Mouse (Mus musculus) lung, embryonic 16.5 days (tissue): ENCODE data around the gene Dsp. TPM values are rescaled to one million over a fixed set of nuclear protein-coding genes. Genes with fewer than 3 reads are reported as not detected.
A peak's percentile ranks its signal among the peaks of the same experiment; 100 is the strongest.

ENCODE experiments used
- ATAC-seq: fragments of 200-750 bp; cut with Nextera tagmentation; 2 replicates; pipeline ENCODE4 v1.8.0; 2017; ENCODE audit warnings: low read depth, mild to moderate bottlenecking, moderate library complexity
- H3K27ac ChIP-seq: fragments of 300-500 bp; sonication (generic); 2 replicates; pipeline ENCODE4 v1.5.1; 2014; ENCODE audit warnings: mild to moderate bottlenecking, control low read depth, low read length
- H3K27me3 ChIP-seq: fragments of 300-500 bp; sonication (generic); 2 replicates; pipeline ENCODE4 v1.6.1; 2014; ENCODE audit warnings: low read depth, low read length, mixed read lengths; ENCODE audit not compliant: control insufficient read depth, insufficient read depth
- H3K36me3 ChIP-seq: fragments of 300-500 bp; sonication (generic); 2 replicates; pipeline ENCODE4 v1.6.1; 2014; ENCODE audit warnings: low read length; ENCODE audit not compliant: control insufficient read depth, insufficient read depth
- H3K4me1 ChIP-seq: fragments of 300-500 bp; sonication (generic); replicated peaks from 2 replicates; pipeline ENCODE4 v1.6.1; 2014; ENCODE audit warnings: low read length, mixed read lengths; ENCODE audit not compliant: control insufficient read depth, insufficient read depth
- H3K4me2 ChIP-seq: fragments of 300-500 bp; sonication (generic); 2 replicates; pipeline ENCODE4 v1.6.1; 2014; ENCODE audit warnings: low read depth, low read length, control low read depth
- H3K4me3 ChIP-seq: fragments of 300-500 bp; sonication (generic); 2 replicates; pipeline ENCODE4 v1.5.1; 2014; ENCODE audit warnings: mild to moderate bottlenecking, low read length, control low read depth
- H3K9ac ChIP-seq: fragments of 300-500 bp; sonication (generic); 2 replicates; pipeline ENCODE4 v1.6.1; 2014; ENCODE audit warnings: low read length, control low read depth
- H3K9me3 ChIP-seq: fragments of 300-500 bp; sonication (generic); 2 replicates; pipeline ENCODE4 v1.6.1; 2016; ENCODE audit warnings: low read length; ENCODE audit not compliant: control insufficient read depth
- WGBS: fragments of 180-500 bp; shearing (Covaris S2); extraction: QIAGEN DNeasy Blood & Tissue Kit; methylation state at CpG from one replicate; pipeline ENCODE4 v1.1.7; 2014; 5-methylcytosine and 5-hydroxymethylcytosine counted together
- polyA plus RNA-seq: library from polyadenylated mRNA; unstranded; fragments of >200 nt; fragmentation: Nextera tagmentation; extraction: Ambion mirVana; gene quantifications from 2 replicates; pipeline ENCODE4 v1.2.1, GENCODE M21; 2015

Dsp gene
- 7.3 and 7.7 TPM in 2 replicates for polyA plus RNA-seq

GRCm38 (mm10) chr13:38151069-38151588 lies at the start of gene Dsp:
Dsp (plus strand) TSS chr13:38151294.
- Histone ChIP-seq H3K4me2 (peak within 1 kb of the TSS; percentile 92), H3K9me3 (no peaks in the 10 kb centered on the region), H3K27ac (peak within 1 kb of the TSS; percentile 92), H3K27me3 (peaks cover 18% of the 10 kb centered on the region), H3K9ac (peak within 1 kb of the TSS; percentile 77), H3K36me3 (no peaks in the 10 kb centered on the region), H3K4me1 (peaks cover 15% of the 10 kb centered on the region), H3K4me3 (peak within 1 kb of the TSS; percentile 60)
- peak; percentile 88 for ATAC-seq
- WGBS: under 1% methylated on average over 47 of the region's 58 CpGs

- no peak overlapping the region for H3K4me2 ChIP-seq
- no peaks in the 10 kb centered on the region for H3K36me3 ChIP-seq
- no peak overlapping the region for H3K27ac ChIP-seq
- no peaks in the 10 kb centered on the region for H3K4me1 ChIP-seq
- no peak for ATAC-seq
- 58% methylated on average over 4 of the region's 4 CpGs for WGBS
- no peaks in the 10 kb centered on the region for H3K9me3 ChIP-seq
- H3K4me3 ChIP-seq: no peak overlapping the region
- H3K27me3 ChIP-seq: no peaks in the 10 kb centered on the region
- H3K9ac ChIP-seq: no peak overlapping the region
Measured at GRCm38 (mm10) chr13:38103406-38103805, 47.7 kb upstream of the Dsp start.

- Histone ChIP-seq H3K9ac (no peak overlapping the region), H3K36me3 (no peaks in the 10 kb centered on the region), H3K9me3 (no peaks in the 10 kb centered on the region), H3K4me3 (no peak overlapping the region), H3K4me2 (no peak overlapping the region), H3K27ac (no peak overlapping the region), H3K4me1 (no peaks in the 10 kb centered on the region), H3K27me3 (no peaks in the 10 kb centered on the region)
- 89% methylated on average over 10 of the region's 10 CpGs for WGBS
- no peak for ATAC-seq
Measured at GRCm38 (mm10) chr13:38104501-38104900, 46.6 kb upstream of the Dsp start.

GRCm38 (mm10) chr13:38109081-38109480 lies 42.0 kb upstream of the Dsp start:
- no peak overlapping the region for H3K9ac ChIP-seq
- H3K27me3 ChIP-seq: no peaks in the 10 kb centered on the region
- ATAC-seq: no peak
- no peaks in the 10 kb centered on the region for H3K36me3 ChIP-seq
- H3K4me1 ChIP-seq: no peaks in the 10 kb centered on the region
- H3K4me3 ChIP-seq: no peak overlapping the region
- H3K4me2 ChIP-seq: no peak overlapping the region
- no peaks in the 10 kb centered on the region for H3K9me3 ChIP-seq
- H3K27ac ChIP-seq: no peak overlapping the region
- WGBS: 83% methylated on average over 9 of the region's 9 CpGs

- no peak overlapping the region for H3K4me3 ChIP-seq
- H3K27me3 ChIP-seq: no peaks in the 10 kb centered on the region
- H3K4me1 ChIP-seq: no peaks in the 10 kb centered on the region
- peak; percentile 23; the same call in 1 of the 2 replicates for ATAC-seq
- H3K4me2 ChIP-seq: no peak overlapping the region
- H3K27ac ChIP-seq: no peak overlapping the region
- H3K9ac ChIP-seq: no peak overlapping the region
- H3K36me3 ChIP-seq: no peaks in the 10 kb centered on the region
- H3K9me3 ChIP-seq: no peaks in the 10 kb centered on the region
- 46% methylated on average over 9 of the region's 9 CpGs for WGBS
Measured at GRCm38 (mm10) chr13:38122321-38122720, 28.8 kb upstream of the Dsp start.

- no peak overlapping the region for H3K4me2 ChIP-seq
- WGBS: 77% methylated on average over 4 of the region's 4 CpGs
- no peak overlapping the region for H3K27ac ChIP-seq
- no peak for ATAC-seq
- no peaks in the 10 kb centered on the region for H3K27me3 ChIP-seq
- H3K4me3 ChIP-seq: no peak overlapping the region
- no peaks in the 10 kb centered on the region for H3K36me3 ChIP-seq
- no peak overlapping the region for H3K9ac ChIP-seq
- no peaks in the 10 kb centered on the region for H3K9me3 ChIP-seq
- no peaks in the 10 kb centered on the region for H3K4me1 ChIP-seq
Measured at GRCm38 (mm10) chr13:38123666-38124065, 27.4 kb upstream of the Dsp start.

- Histone ChIP-seq H3K4me2 (no peak overlapping the region), H3K36me3 (no peaks in the 10 kb centered on the region), H3K4me3 (no peak overlapping the region), H3K27ac (no peak overlapping the region), H3K27me3 (no peaks in the 10 kb centered on the region), H3K9ac (no peak overlapping the region), H3K9me3 (no peaks in the 10 kb centered on the region), H3K4me1 (no peaks in the 10 kb centered on the region)
- WGBS: 77% methylated on average over 3 of the region's 3 CpGs
- no peak for ATAC-seq
Measured at GRCm38 (mm10) chr13:38127683-38128082, 23.4 kb upstream of the Dsp start.

- Histone ChIP-seq H3K4me2 (no peak overlapping the region), H3K4me3 (no peak overlapping the region), H3K27me3 (no peaks in the 10 kb centered on the region), H3K4me1 (no peaks in the 10 kb centered on the region), H3K9ac (no peak overlapping the region), H3K36me3 (no peaks in the 10 kb centered on the region), H3K27ac (no peak overlapping the region), H3K9me3 (no peaks in the 10 kb centered on the region)
- 27% methylated on average over 3 of the region's 3 CpGs for WGBS
- peak; percentile 71 for ATAC-seq
Measured at GRCm38 (mm10) chr13:38128246-38128645, 22.8 kb upstream of the Dsp start.

GRCm38 (mm10) chr13:38129492-38129891 lies 21.6 kb upstream of the Dsp start:
- ATAC-seq: no peak
- Histone ChIP-seq H3K9me3 (no peaks in the 10 kb centered on the region), H3K36me3 (no peaks in the 10 kb centered on the region), H3K4me3 (no peak overlapping the region), H3K9ac (no peak overlapping the region), H3K4me2 (no peak overlapping the region), H3K4me1 (no peaks in the 10 kb centered on the region), H3K27ac (no peak overlapping the region), H3K27me3 (no peaks in the 10 kb centered on the region)
- 71% methylated on average over 2 of the region's 2 CpGs for WGBS

GRCm38 (mm10) chr13:38130116-38130515 lies 21.0 kb upstream of the Dsp start:
- no peaks in the 10 kb centered on the region for H3K9me3 ChIP-seq
- 86% methylated on average over 9 of the region's 9 CpGs for WGBS
- H3K4me1 ChIP-seq: no peaks in the 10 kb centered on the region
- H3K9ac ChIP-seq: no peak overlapping the region
- no peaks in the 10 kb centered on the region for H3K36me3 ChIP-seq
- H3K4me2 ChIP-seq: no peak overlapping the region
- no peak overlapping the region for H3K4me3 ChIP-seq
- H3K27ac ChIP-seq: no peak overlapping the region
- ATAC-seq: no peak
- H3K27me3 ChIP-seq: no peaks in the 10 kb centered on the region
